Mouse (Mus musculus): Measurements from ENCODE around the gene Serhl. TPM values are rescaled to one million over a fixed set of nuclear protein-coding genes. Genes with fewer than 3 reads are reported as not detected.

Serhl gene
- total and polyA plus RNA-seq, 3 experiments: 36.8 to 82.7 (median 41.0) TPM

GRCm38 (mm10) chr15:83099533-83100331, 10.4 kb downstream of the Serhl start:
- DNase-seq: peak; percentile 96 to 98
- Histone ChIP-seq H3K4me3 (peak overlapping the region; percentile 61), H3K4me1 (ENCODE audit: control insufficient read depth, insufficient read depth, low read length) (peaks cover 3% of the 10 kb centered on the region), H3K27me3 (ENCODE audit: control insufficient read depth, insufficient read depth, low read length) (no peaks in the 10 kb centered on the region), H3K9ac (ENCODE audit: low read depth, low read length) (peak overlapping the region; percentile 85), H3K27ac (peak overlapping the region; percentile 91), H3K79me2 (replicated peaks; ENCODE audit: control insufficient read depth, insufficient read depth, low read length) (no peaks in the 10 kb centered on the region), H3K36me3 (ENCODE audit: control insufficient read depth, insufficient read depth, low read length) (no peaks in the 10 kb centered on the region)
- 4% methylated on average over 31 of the region's 31 CpGs for WGBS
- intact Hi-C loops (cut with DNase I): loop anchor here (5.0 kb wide), 1 partner anchor 112 kb away; the partner anchor contains the start of gene Tcf20
- TF ChIP-seq POLR2A (IDR thresholded peaks at IDR 0.05; ENCODE audit: insufficient read depth, low read depth, low read length) (0 out of 2 replicates have a peak, but pooled peaks have one; percentile 87), CTCF (IDR thresholded peaks at IDR 0.05) (0 out of 2 replicates have a peak, but pooled peaks have one; percentile 2), EP300 (IDR thresholded peaks at IDR 0.05; ENCODE audit: insufficient read depth, low read depth, low read length) (no peak)

GRCm38 (mm10) chr15:83100332-83100662, 11.0 kb downstream of the Serhl start:
- no peaks in the 10 kb centered on the region for H3K79me2 ChIP-seq (replicated peaks; ENCODE audit: control insufficient read depth, insufficient read depth, low read length)
- WGBS: 0% methylated on average over 8 of the region's 8 CpGs
- peak overlapping the region; percentile 91 for H3K27ac ChIP-seq
- peaks cover 3% of the 10 kb centered on the region for H3K4me1 ChIP-seq (ENCODE audit: control insufficient read depth, insufficient read depth, low read length)
- H3K9ac ChIP-seq (ENCODE audit: low read depth, low read length): peak overlapping the region; percentile 85
- intact Hi-C loops (cut with DNase I): no loop called here
- TF ChIP-seq CTCF (IDR thresholded peaks at IDR 0.05) (no peak), EP300 (IDR thresholded peaks at IDR 0.05; ENCODE audit: insufficient read depth, low read depth, low read length) (no peak), POLR2A (IDR thresholded peaks at IDR 0.05; ENCODE audit: insufficient read depth, low read depth, low read length) (no peak; the same call in 1 of the 2 replicates)
- H3K4me3 ChIP-seq: peak overlapping the region; percentile 61
- no peaks in the 10 kb centered on the region for H3K27me3 ChIP-seq (ENCODE audit: control insufficient read depth, insufficient read depth, low read length)
- DNase-seq: no peak
- no peaks in the 10 kb centered on the region for H3K36me3 ChIP-seq (ENCODE audit: control insufficient read depth, insufficient read depth, low read length)

DNA sequence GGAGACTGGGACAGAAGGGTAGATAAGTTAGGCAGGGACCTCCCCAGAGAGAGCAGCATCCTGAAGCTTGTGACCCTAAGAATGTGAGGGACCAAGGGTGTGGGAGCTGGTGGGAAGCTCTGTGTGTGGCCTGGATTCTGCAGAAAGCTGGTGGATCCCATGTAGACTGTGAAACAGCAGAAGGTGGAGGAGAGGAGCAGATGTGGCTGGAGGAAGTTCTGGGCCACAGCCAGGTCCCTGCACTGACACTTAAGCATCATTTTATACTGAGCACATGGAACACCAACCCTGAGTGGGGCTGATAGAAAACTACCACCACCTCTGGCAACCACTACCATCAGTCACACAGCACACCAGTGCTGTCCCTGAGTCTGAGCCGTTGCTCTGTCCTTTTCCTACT, 13.8 kb downstream of the Serhl start:
- no peaks in the 10 kb centered on the region for H3K36me3 ChIP-seq (ENCODE audit: control insufficient read depth, insufficient read depth, low read length)
- H3K27me3 ChIP-seq (ENCODE audit: control insufficient read depth, insufficient read depth, low read length): no peaks in the 10 kb centered on the region
- no peak for DNase-seq
- intact Hi-C loops (cut with DNase I): no loop called here
- H3K79me2 ChIP-seq (replicated peaks; ENCODE audit: control insufficient read depth, insufficient read depth, low read length): no peaks in the 10 kb centered on the region
- WGBS: 58% methylated on average over 1 of the region's 1 CpGs
- H3K4me1 ChIP-seq (ENCODE audit: control insufficient read depth, insufficient read depth, low read length): peaks cover 3% of the 10 kb centered on the region
- no peak overlapping the region for H3K27ac ChIP-seq
- no peak for TF ChIP-seq EP300 (IDR thresholded peaks at IDR 0.05; ENCODE audit: insufficient read depth, low read depth, low read length)
- TF ChIP-seq CTCF (IDR thresholded peaks at IDR 0.05): no peak
- TF ChIP-seq POLR2A (IDR thresholded peaks at IDR 0.05; ENCODE audit: insufficient read depth, low read depth, low read length): no peak
- no peak overlapping the region for H3K9ac ChIP-seq (ENCODE audit: low read depth, low read length)
- H3K4me3 ChIP-seq: no peak overlapping the region

DNA sequence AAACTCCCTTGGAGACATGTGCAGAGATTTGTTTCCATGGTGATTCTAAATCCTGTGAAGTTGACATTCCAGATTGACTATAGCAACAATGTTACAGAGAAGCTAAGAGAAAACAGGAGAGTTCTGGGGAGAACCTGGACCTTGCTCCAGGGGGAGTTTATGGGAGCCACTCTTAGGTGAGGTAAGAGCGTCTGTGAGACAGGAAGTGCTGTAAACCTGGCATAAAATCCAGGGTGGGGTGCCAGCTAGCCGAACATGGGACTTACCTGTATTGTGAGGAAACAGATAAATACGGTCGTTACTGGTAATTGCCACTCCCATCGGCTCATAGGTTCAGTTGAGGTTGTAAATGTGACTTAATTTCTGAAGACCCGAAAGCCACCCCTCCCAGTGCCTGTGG, 17.1 kb downstream of the Serhl start:
- intact Hi-C loops (cut with DNase I): no loop called here
- TF ChIP-seq POLR2A (IDR thresholded peaks at IDR 0.05; ENCODE audit: insufficient read depth, low read depth, low read length): no peak
- TF ChIP-seq EP300 (IDR thresholded peaks at IDR 0.05; ENCODE audit: insufficient read depth, low read depth, low read length): no peak
- TF ChIP-seq CTCF (IDR thresholded peaks at IDR 0.05): no peak
- no peak overlapping the region for H3K27ac ChIP-seq
- no peaks in the 10 kb centered on the region for H3K27me3 ChIP-seq (ENCODE audit: control insufficient read depth, insufficient read depth, low read length)
- H3K9ac ChIP-seq (ENCODE audit: low read depth, low read length): no peak overlapping the region
- H3K4me3 ChIP-seq: no peak overlapping the region
- H3K36me3 ChIP-seq (ENCODE audit: control insufficient read depth, insufficient read depth, low read length): no peaks in the 10 kb centered on the region
- H3K79me2 ChIP-seq (replicated peaks; ENCODE audit: control insufficient read depth, insufficient read depth, low read length): no peaks in the 10 kb centered on the region
- 81% methylated on average over 6 of the region's 6 CpGs for WGBS
- no peak for DNase-seq
- H3K4me1 ChIP-seq (ENCODE audit: control insufficient read depth, insufficient read depth, low read length): no peaks in the 10 kb centered on the region

GRCm38 (mm10) chr15:83107814-83108213, 18.5 kb downstream of the Serhl start:
- intact Hi-C loops (cut with DNase I): no loop called here
- 81% methylated on average over 6 of the region's 6 CpGs for WGBS

DNA sequence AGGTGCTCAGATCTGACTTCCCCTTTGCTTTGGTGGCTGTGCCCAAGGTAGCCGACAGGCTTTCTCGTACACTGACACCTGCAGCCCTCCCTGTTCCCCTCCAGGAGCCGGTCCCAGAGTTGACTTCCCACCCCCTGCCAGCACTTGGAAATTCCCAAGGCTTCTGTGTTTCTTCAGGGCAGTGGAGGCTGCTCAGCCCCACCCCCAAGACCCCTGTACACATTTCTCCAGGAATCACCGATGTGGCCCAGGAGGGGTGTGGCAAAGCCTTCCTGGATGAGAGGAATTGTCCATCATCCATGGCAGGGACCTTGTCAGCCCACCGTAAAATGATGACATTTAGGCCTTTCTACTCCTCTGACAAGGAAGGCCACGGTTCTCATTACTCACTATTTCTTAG, 22.0 kb downstream of the Serhl start:
- no peak overlapping the region for H3K4me3 ChIP-seq
- no peaks in the 10 kb centered on the region for H3K27me3 ChIP-seq (ENCODE audit: control insufficient read depth, insufficient read depth, low read length)
- intact Hi-C loops (cut with DNase I): no loop called here
- 69% methylated on average over 6 of the region's 6 CpGs for WGBS
- H3K4me1 ChIP-seq (ENCODE audit: control insufficient read depth, insufficient read depth, low read length): peaks cover 1% of the 10 kb centered on the region
- DNase-seq: no peak
- TF ChIP-seq CTCF (IDR thresholded peaks at IDR 0.05): no peak
- no peak for TF ChIP-seq POLR2A (IDR thresholded peaks at IDR 0.05; ENCODE audit: insufficient read depth, low read depth, low read length)
- TF ChIP-seq EP300 (IDR thresholded peaks at IDR 0.05; ENCODE audit: insufficient read depth, low read depth, low read length): no peak
- H3K36me3 ChIP-seq (ENCODE audit: control insufficient read depth, insufficient read depth, low read length): no peaks in the 10 kb centered on the region
- H3K27ac ChIP-seq: no peak overlapping the region
- H3K79me2 ChIP-seq (replicated peaks; ENCODE audit: control insufficient read depth, insufficient read depth, low read length): no peaks in the 10 kb centered on the region
- H3K9ac ChIP-seq (ENCODE audit: low read depth, low read length): no peak overlapping the region

More at GRCm38 (mm10) chr15:83107814-83108213, 18.5 kb downstream of the Serhl start:
- H3K4me3 ChIP-seq: no peak overlapping the region
- H3K27me3 ChIP-seq (ENCODE audit: control insufficient read depth, insufficient read depth, low read length): no peaks in the 10 kb centered on the region
- no peak for TF ChIP-seq POLR2A (IDR thresholded peaks at IDR 0.05; ENCODE audit: insufficient read depth, low read depth, low read length)
- no peak for TF ChIP-seq EP300 (IDR thresholded peaks at IDR 0.05; ENCODE audit: insufficient read depth, low read depth, low read length)
- no peak for TF ChIP-seq CTCF (IDR thresholded peaks at IDR 0.05)
- no peak overlapping the region for H3K27ac ChIP-seq
- no peak for DNase-seq
- no peaks in the 10 kb centered on the region for H3K79me2 ChIP-seq (replicated peaks; ENCODE audit: control insufficient read depth, insufficient read depth, low read length)
- no peaks in the 10 kb centered on the region for H3K36me3 ChIP-seq (ENCODE audit: control insufficient read depth, insufficient read depth, low read length)
- H3K4me1 ChIP-seq (ENCODE audit: control insufficient read depth, insufficient read depth, low read length): peaks cover 1% of the 10 kb centered on the region
- H3K9ac ChIP-seq (ENCODE audit: low read depth, low read length): no peak overlapping the region

Data from heart, adult 2 months (tissue).